Mouse (Mus musculus): ENCODE results near the gene Aox4.

The Aox4 gene

DNA sequence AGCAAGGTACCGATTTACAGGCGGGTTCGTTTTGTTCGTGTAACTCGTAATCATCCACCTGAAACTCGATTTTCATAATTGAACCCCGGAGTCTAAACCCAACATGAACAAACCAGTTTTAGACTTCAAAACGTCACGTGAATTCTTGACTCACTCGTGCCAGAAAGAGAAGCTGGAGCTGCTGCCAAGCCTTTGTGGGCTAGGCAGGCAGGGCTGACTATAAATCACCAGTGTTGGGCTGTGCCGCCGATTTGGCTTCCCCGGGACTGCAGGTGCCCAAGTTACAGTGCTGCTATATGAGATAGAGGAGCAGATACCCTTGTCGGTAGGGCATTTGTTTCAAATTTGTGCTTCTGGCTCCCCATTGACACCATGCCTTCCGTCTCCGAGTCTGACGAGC lies at the start of gene Aox4:
Aox4 (plus strand) TSS at position 195 of the 400 bp plus-strand sequence.
- peak; percentile 5 for DNase-seq

GRCm38 (mm10) chr1:58169893-58170292 lies 40.3 kb upstream of the Aox4 start:
- no peak for DNase-seq

- DNase-seq = no peak
Measured at GRCm38 (mm10) chr1:58188514-58189175, 21.6 kb upstream of the Aox4 start.

DNA sequence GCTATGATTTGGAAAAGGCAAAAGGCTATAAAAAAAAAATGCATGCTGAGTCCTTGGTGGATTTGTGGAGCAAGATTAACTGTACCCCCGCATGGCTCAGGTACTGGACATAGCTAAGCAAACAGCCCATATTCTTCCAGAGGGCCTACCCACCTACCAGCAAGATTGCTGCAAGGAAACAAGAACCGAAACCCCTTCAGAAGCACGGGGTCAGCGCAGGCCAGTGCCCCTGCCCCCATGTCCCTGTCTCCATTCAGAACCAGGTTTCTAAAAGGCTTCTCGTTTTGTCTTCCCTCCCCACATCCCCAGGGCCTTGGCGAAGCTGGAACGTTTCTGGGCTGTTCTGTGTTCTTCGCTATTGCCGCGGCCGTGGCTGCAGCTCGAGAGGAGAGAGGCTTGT lies 15.9 kb upstream of the Aox4 start:
- DNase-seq = no peak

DNA sequence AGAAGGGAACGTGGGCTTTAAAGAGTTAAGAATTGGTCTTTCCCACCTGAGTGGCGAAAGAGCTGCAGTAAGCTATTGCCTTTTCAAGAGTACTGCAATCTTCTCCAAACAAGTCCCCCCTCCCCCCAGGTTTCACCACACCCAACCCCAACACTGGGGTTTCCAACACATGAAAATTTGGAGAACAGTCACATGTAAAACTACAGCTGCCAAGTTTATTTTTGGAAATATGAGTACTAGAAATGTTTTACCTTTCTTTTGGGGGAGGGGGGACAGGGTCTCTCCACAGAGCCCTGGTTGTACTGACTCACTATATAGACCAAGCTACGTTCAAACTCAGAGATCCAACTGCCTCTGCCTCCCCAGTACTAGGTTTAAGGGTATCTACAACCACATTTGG lies 15.2 kb upstream of the Aox4 start:
- DNase-seq = no peak

- DNase-seq = no peak
Measured at GRCm38 (mm10) chr1:58195541-58195940, 14.7 kb upstream of the Aox4 start.

GRCm38 (mm10) chr1:58197023-58197422 lies 13.2 kb upstream of the Aox4 start:
- no peak for DNase-seq

DNA sequence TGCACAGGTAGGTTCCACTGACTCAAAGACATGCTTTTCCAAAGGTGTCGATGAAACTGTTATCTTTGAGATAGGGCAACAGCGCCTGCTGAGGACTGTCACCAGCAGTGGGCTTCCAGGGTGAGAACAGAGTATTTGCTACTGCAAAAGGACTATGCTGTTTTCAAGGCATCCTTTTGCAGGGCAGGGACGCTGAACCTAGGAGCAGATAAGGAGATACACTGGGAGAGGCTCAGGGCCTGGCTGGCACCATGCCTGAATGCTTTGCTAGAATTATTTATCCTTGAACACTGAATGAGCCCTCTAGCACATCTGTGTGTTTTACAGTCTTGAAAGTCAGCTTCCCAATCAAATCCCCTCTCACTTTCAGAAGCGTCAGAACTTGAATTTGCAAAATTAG lies 11.8 kb upstream of the Aox4 start:
- DNase-seq = no peak

DNA sequence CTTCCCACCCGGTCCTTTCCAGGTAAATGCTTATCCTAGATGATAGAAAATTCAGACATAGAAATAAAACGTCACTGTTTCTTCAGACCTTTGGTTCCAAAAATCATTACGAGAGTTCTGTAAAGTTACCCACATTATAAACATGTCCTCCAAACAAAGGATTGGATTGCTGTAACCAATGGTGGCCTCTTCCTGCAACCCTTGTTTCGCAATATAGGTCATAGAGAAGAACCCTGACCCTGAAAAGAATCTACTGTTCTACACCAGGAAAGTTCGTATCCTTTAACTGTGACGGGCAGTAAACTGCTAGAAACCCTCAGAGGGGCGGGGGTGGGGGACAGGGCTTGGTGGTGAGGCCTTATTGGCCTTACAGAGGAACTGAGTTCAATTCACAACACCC lies 2.6 kb downstream of the Aox4 start:
- DNase-seq = no peak

GRCm38 (mm10) chr1:58213838-58214237 lies 3.6 kb downstream of the Aox4 start:
- DNase-seq = peak; percentile 26

GRCm38 (mm10) chr1:58215353-58215752 lies 5.2 kb downstream of the Aox4 start:
- no peak for DNase-seq

DNA sequence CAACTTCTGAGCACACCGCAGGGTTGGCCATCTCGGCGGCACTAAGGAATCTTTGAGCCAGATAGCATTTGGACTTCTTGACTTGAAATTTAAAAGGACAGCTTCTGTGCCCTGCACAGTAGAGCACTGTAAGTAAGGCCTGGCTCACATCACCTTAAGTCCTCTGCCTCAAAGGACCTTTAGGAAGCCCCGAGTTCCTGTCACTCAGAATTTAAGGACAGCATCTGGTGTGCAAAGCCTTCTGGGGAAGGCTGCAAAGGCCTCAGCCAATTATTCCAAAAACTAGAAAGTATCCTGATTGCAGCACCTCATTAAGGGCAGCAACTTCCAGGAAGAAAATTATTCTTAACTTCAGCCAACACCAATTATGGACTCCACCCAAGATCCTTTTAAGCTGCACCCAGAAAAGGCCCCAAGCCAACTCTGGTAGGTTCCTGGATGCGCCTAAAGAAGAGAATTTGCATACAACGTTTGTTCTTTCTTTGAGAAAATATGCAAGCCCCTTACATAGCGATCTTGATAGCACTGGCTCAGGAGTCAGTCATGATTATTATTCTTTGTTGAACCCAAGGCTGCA lies 5.8 kb downstream of the Aox4 start:
- no peak for DNase-seq

DNA sequence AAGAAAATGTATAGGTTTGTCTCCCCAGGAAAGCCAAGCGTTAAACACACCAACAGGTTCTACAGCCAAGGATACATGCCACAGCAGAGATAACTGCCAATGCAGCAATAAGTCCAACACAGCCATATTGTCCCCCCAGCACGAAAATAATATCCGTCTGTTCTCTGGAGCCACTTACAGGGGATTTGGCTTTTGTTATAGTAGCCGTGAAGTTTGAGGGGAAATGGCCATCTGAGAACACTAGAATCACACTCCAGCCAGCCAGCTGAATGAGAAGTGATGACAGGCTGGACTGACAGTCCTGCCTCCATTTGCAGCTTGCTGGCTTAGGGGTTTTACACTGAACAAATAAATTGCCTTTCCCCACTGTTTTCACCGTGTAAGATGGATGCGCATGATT lies 10.9 kb downstream of the Aox4 start:
- peak; percentile 7 for DNase-seq

DNA sequence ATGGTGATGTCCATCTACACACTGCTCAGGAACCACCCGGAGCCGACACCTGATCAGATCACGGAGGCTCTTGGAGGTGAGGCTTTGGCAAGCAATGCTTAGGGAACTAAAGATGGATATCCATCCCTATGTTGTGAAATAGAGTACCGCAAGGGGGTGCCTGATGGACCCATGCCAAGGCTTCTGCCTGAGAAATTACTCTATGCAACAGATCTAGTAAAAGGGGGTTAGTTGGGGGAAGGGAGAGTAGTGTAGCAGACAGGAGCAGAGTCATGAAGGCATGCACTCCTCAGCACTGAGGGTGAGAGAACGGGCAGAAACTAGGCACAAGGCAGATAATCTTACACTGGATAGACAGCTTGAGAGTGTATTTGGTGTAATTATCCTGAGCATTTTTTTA lies 11.7 kb downstream of the Aox4 start:
- DNase-seq = no peak

DNA sequence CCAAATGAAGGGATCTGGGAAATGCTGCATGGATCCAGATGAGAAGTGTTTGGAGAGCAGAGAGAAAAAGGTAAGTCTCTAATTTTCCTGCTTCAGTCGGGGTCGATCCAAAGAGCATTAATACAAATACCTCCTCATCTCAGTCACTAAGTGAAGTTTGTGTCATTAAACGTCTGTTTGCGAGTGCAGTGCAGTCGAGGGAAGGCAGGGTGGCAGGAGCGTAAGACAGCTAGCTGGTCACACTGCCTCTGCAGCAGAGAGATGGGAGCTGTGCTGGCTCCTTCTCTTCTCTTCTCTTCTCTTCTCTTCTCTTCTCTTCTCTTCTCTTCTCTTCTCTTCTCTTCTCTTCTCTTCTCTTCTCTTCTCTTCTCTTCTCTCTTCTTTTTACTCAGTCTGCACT lies 17.9 kb downstream of the Aox4 start:
- DNase-seq = no peak

DNA sequence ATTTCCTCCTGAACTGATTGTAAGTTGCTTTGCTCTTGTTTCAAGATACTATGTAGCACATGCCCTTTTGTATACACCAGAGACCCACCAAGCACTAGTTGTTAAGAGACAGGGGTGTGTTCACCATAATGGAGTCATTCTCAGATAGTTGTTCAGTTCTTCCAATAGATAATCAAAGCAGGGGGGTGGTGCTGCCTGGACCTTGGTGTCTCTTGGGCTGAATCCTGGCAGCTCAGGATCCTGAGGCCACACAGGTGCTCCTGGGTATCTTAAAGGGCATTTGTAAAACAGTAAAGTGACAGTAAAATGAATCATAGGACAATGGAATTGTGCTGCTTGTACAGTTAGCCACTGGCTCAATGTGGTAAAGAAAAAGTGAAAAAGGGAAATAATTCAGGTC lies 18.7 kb downstream of the Aox4 start:
- DNase-seq = no peak

GRCm38 (mm10) chr1:58229774-58230173 lies 19.6 kb downstream of the Aox4 start:
- DNase-seq = no peak

DNA sequence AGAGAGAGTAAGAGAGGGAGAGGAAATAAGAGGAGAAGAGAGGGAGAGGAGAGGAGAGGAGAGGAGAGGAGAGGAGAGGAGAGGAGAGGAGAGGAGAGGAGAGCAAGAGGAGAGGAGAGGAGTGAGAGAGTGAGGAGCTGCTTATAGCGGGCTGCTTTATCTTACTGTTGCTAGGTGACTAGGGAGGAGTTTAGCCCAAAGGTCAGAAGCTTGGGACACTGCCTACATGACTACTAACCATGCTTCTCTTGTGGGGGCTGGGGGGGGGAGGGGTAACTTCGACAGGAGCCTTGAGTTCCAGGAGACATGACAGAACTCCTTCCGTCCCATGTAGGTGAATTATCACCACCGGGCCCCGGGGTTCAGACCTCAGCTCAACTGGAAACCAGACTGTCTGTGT lies 20.3 kb downstream of the Aox4 start:
- peak; percentile 12 for DNase-seq

GRCm38 (mm10) chr1:58235405-58235804 lies 25.2 kb downstream of the Aox4 start:
- DNase-seq = no peak

- no peak for DNase-seq
Measured at GRCm38 (mm10) chr1:58237527-58238299, 27.5 kb downstream of the Aox4 start.

- no peak for DNase-seq
Measured at GRCm38 (mm10) chr1:58238440-58238839, 28.2 kb downstream of the Aox4 start.

DNA sequence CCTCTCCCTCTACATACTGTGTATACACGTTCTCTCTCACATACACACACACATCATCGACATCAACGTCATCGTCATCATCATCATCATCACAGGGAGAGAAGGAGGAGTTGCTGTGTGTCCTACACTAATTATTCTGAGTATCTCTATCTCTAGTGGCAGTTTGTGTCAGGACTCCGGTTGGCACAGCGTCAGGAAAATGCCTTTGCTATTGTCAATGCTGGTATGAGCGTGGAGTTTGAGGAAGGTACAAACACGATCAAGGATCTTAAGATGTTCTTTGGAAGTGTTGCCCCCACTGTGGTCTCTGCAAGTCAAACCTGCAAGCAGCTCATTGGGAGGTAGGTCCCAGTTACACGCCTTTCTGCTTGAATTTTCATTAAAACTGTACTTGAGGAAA lies 28.8 kb downstream of the Aox4 start:
- DNase-seq = no peak

DNA sequence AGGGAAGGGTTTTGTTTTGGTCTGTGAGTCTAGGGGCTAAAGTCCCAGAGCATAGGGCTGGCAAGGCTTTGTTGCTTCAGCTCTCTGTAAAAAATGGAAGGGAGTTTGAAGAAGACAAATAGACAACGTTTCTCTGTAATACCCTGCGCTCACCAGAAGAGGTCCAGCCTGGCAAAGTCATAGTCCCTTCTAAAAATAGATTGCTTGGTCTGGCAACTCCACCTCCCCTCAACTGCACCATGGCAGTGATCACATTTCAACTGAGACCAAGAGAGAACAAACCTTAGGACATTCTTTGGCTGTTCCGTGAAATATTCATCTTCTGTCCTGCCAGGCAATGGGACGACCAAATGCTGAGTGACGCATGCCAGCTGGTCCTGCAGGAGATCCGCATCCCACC lies 30.1 kb downstream of the Aox4 start:
- no peak for DNase-seq

GRCm38 (mm10) chr1:58244487-58244886 lies 34.3 kb downstream of the Aox4 start:
- DNase-seq = no peak

Data from embryo, embryonic 11 days (tissue).